Mouse (Mus musculus) stomach, postnatal 0 days (tissue): ENCODE results near the gene Gas7. TPM values are rescaled to one million over a fixed set of nuclear protein-coding genes. Genes with fewer than 3 reads are reported as not detected.

Source experiments
- ATAC-seq: fragments of 200-750 bp; cut with Nextera tagmentation; 2 replicates; pipeline ENCODE4 v1.8.0; 2017; ENCODE audit not compliant: low FRiP score, low TSS enrichment
- DNase-seq: peaks from one replicate; pipeline ENCODE4 v3.0.0-alpha.2; 2016; ENCODE audit warnings: low spot score
- H3K27ac ChIP-seq: fragments of 300-500 bp; sonication (generic); replicated peaks from 2 replicates; pipeline ENCODE4 v1.5.1; 2014; ENCODE audit warnings: mild to moderate bottlenecking, control low read depth
- H3K27me3 ChIP-seq: fragments of 300-500 bp; sonication (generic); 2 replicates; pipeline ENCODE4 v1.6.1; 2014; ENCODE audit warnings: low read length; ENCODE audit not compliant: control insufficient read depth, insufficient read depth
- H3K36me3 ChIP-seq: fragments of 300-500 bp; sonication (generic); 2 replicates; pipeline ENCODE4 v1.6.1; 2014; ENCODE audit warnings: low read length, mixed read lengths; ENCODE audit not compliant: control insufficient read depth, insufficient read depth
- H3K4me1 ChIP-seq: fragments of 300-500 bp; sonication (generic); replicated peaks from 2 replicates; pipeline ENCODE4 v1.6.1; 2014; ENCODE audit warnings: antibody characterized with exemption; ENCODE audit not compliant: control insufficient read depth, insufficient read depth
- H3K4me2 ChIP-seq: fragments of 300-500 bp; sonication (generic); replicated peaks from 2 replicates; pipeline ENCODE4 v1.6.1; 2014; ENCODE audit warnings: low read depth, mild to moderate bottlenecking, control low read depth, moderate library complexity
- H3K4me3 ChIP-seq: fragments of 300-500 bp; sonication (generic); 2 replicates; pipeline ENCODE4 v1.5.1; 2014; ENCODE audit warnings: low read depth, low read length, control low read depth
- H3K9ac ChIP-seq: fragments of 300-500 bp; sonication (generic); 2 replicates; pipeline ENCODE4 v1.6.1; 2014; ENCODE audit warnings: mild to moderate bottlenecking, low read length, control low read depth, mixed read lengths
- H3K9me3 ChIP-seq: fragments of 300-500 bp; sonication (generic); 2 replicates; pipeline ENCODE4 v1.6.1; 2016; ENCODE audit warnings: low read length; ENCODE audit not compliant: control insufficient read depth
- CTCF ChIP-seq: IDR thresholded peaks from 2 replicates; pipeline ENCODE4 v1.5.1; 2016; ENCODE audit warnings: antibody characterized with exemption, low read depth, mild to moderate bottlenecking, moderate library complexity
- EP300 ChIP-seq: optimal IDR thresholded peaks from 2 replicates; pipeline ENCODE3; 2016; ENCODE audit warnings: antibody characterized with exemption
- WGBS: fragments of 180-500 bp; shearing (Covaris S2); extraction: QIAGEN DNeasy Blood & Tissue Kit; methylation state at CpG from one replicate; pipeline ENCODE4 v1.1.7; 2014; 5-methylcytosine and 5-hydroxymethylcytosine counted together
- polyA plus RNA-seq: library from polyadenylated mRNA; unstranded; fragments of >200 nt; fragmentation: Nextera tagmentation; extraction: Ambion mirVana; gene quantifications from 2 replicates; pipeline ENCODE4 v1.2.1, GENCODE M21; 2015

Gas7 gene
- polyA plus RNA-seq, 1 experiment from 2014 or later, result 18.3 TPM

GRCm38 (mm10) chr11:67642835-67643234 is 187.6 kb downstream of the Gas7 start:
- no peak for ATAC-seq
- Histone ChIP-seq H3K4me1 (no peaks in the 10 kb centered on the region), H3K4me3 (no peak overlapping the region), H3K9me3 (no peaks in the 10 kb centered on the region), H3K36me3 (no peaks in the 10 kb centered on the region), H3K27me3 (no peaks in the 10 kb centered on the region), H3K4me2 (no peak overlapping the region), H3K9ac (no peak overlapping the region), H3K27ac (no peak overlapping the region)
- no peak for DNase-seq
- TF ChIP-seq CTCF (no peak), EP300 (no peak)
- WGBS, result 81% methylated on average over 5 of the region's 5 CpGs

- WGBS, result 73% methylated on average over 3 of the region's 3 CpGs
- Histone ChIP-seq H3K4me3 (no peak overlapping the region), H3K36me3 (no peaks in the 10 kb centered on the region), H3K9me3 (no peaks in the 10 kb centered on the region), H3K4me1 (no peaks in the 10 kb centered on the region), H3K27ac (no peak overlapping the region), H3K4me2 (no peak overlapping the region), H3K27me3 (no peaks in the 10 kb centered on the region), H3K9ac (no peak overlapping the region)
- TF ChIP-seq CTCF (no peak), EP300 (no peak)
- ATAC-seq (no peak), DNase-seq (no peak)
Measured at GRCm38 (mm10) chr11:67643465-67643864, 188.2 kb downstream of the Gas7 start.

- 74% methylated on average over 6 of the region's 6 CpGs for WGBS
- H3K4me1 ChIP-seq, result no peaks in the 10 kb centered on the region
Measured at GRCm38 (mm10) chr11:67644632-67645149, 189.5 kb downstream of the Gas7 start.

GRCm38 (mm10) chr11:67647745-67648144 is 192.5 kb downstream of the Gas7 start:
- Histone ChIP-seq H3K36me3 (no peaks in the 10 kb centered on the region), H3K4me2 (no peak overlapping the region), H3K9me3 (no peaks in the 10 kb centered on the region), H3K4me1 (no peaks in the 10 kb centered on the region), H3K27me3 (no peaks in the 10 kb centered on the region), H3K4me3 (no peak overlapping the region), H3K27ac (no peak overlapping the region), H3K9ac (no peak overlapping the region)
- 23% methylated on average over 5 of the region's 5 CpGs for WGBS
- TF ChIP-seq EP300, result no peak
- TF ChIP-seq CTCF, result peak; percentile 97
- DNase-seq (peak; percentile 86), ATAC-seq (peak; percentile 73)

More at GRCm38 (mm10) chr11:67644632-67645149, 189.5 kb downstream of the Gas7 start:
- H3K9ac ChIP-seq, result no peak overlapping the region
- H3K27me3 ChIP-seq, result no peaks in the 10 kb centered on the region
- DNase-seq (no peak), ATAC-seq (no peak)
- no peak overlapping the region for H3K4me2 ChIP-seq
- H3K36me3 ChIP-seq, result no peaks in the 10 kb centered on the region
- no peak overlapping the region for H3K4me3 ChIP-seq
- H3K27ac ChIP-seq, result no peak overlapping the region
- no peak for TF ChIP-seq CTCF
- no peak for TF ChIP-seq EP300
- no peaks in the 10 kb centered on the region for H3K9me3 ChIP-seq

- Histone ChIP-seq H3K27ac (no peak overlapping the region), H3K27me3 (no peaks in the 10 kb centered on the region), H3K9ac (no peak overlapping the region), H3K9me3 (no peaks in the 10 kb centered on the region), H3K4me1 (no peaks in the 10 kb centered on the region), H3K36me3 (no peaks in the 10 kb centered on the region), H3K4me3 (no peak overlapping the region), H3K4me2 (no peak overlapping the region)
- 72% methylated on average over 11 of the region's 11 CpGs for WGBS
- no peak for DNase-seq
- TF ChIP-seq EP300, result no peak
- ATAC-seq, result no peak
Measured at GRCm38 (mm10) chr11:67648651-67649407, 193.6 kb downstream of the Gas7 start.

GRCm38 (mm10) chr11:67649971-67650707 is 194.9 kb downstream of the Gas7 start:
- H3K9ac ChIP-seq, result no peak overlapping the region
- H3K27me3 ChIP-seq, result no peaks in the 10 kb centered on the region
- H3K9me3 ChIP-seq, result no peaks in the 10 kb centered on the region
- no peaks in the 10 kb centered on the region for H3K4me1 ChIP-seq
- H3K27ac ChIP-seq, result no peak overlapping the region
- DNase-seq, result no peak
- H3K4me3 ChIP-seq, result no peak overlapping the region
- no peaks in the 10 kb centered on the region for H3K36me3 ChIP-seq
- no peak overlapping the region for H3K4me2 ChIP-seq
- TF ChIP-seq EP300, result no peak
- TF ChIP-seq CTCF, result peak; percentile 46
- no peak for ATAC-seq
- WGBS, result 57% methylated on average over 10 of the region's 10 CpGs
